Mouse (Mus musculus) E14TG2a.4 (cell line): Measurements from ENCODE around the gene Iqschfp.

Experiments
- CTCF ChIP-seq: conservative IDR thresholded peaks from 2 replicates; pipeline ENCODE4 v1.5.1; 2014; ENCODE audit warnings: low read length
- NANOG ChIP-seq: IDR thresholded peaks from 2 replicates; pipeline ENCODE4 v1.6.1; 2014; ENCODE audit warnings: borderline replicate concordance, low read length, mixed read lengths

GRCm38 (mm10) chr3:68518586-68518985, 626.6 kb downstream of the Iqschfp start:
- TF ChIP-seq CTCF (no peak), NANOG (no peak)
